Mouse (Mus musculus) kidney, embryonic 14.5 days (tissue): Measurements from ENCODE around the gene Mcm2. TPM values are rescaled to one million over a fixed set of nuclear protein-coding genes. Genes with fewer than 3 reads are reported as not detected.

Experiments
- ATAC-seq: fragments of 200-750 bp; cut with Nextera tagmentation; 2 replicates; pipeline ENCODE4 v1.8.0; 2017; ENCODE audit warnings: moderate number of reproducible peaks, mild to moderate bottlenecking, moderate TSS enrichment, moderate library complexity; ENCODE audit not compliant: low FRiP score, low TSS enrichment
- H3K27ac ChIP-seq: fragments of 300-500 bp; sonication (generic); 2 replicates; pipeline ENCODE4 v1.5.1; 2014; ENCODE audit warnings: low read depth, mild to moderate bottlenecking, low read length, moderate library complexity, mixed read lengths
- H3K27me3 ChIP-seq: fragments of 300-500 bp; sonication (generic); 2 replicates; pipeline ENCODE4 v1.6.1; 2014; ENCODE audit warnings: mild to moderate bottlenecking, low read length; ENCODE audit not compliant: control insufficient read depth, insufficient read depth
- H3K36me3 ChIP-seq: fragments of 300-500 bp; sonication (generic); 2 replicates; pipeline ENCODE4 v1.6.1; 2014; ENCODE audit warnings: low read length, mixed read lengths; ENCODE audit not compliant: control insufficient read depth, insufficient read depth
- H3K4me1 ChIP-seq: fragments of 300-500 bp; sonication (generic); 2 replicates; pipeline ENCODE4 v1.6.1; 2014; ENCODE audit warnings: low read length, mixed read lengths; ENCODE audit not compliant: control insufficient read depth, insufficient read depth
- H3K4me2 ChIP-seq: fragments of 300-500 bp; sonication (generic); replicated peaks from 2 replicates; pipeline ENCODE4 v1.6.1; 2014; ENCODE audit warnings: low read depth, mild to moderate bottlenecking, low read length
- H3K4me3 ChIP-seq: fragments of 300-500 bp; sonication (generic); 2 replicates; pipeline ENCODE4 v1.5.1; 2014; ENCODE audit warnings: mild to moderate bottlenecking, low read length
- H3K9ac ChIP-seq: fragments of 300-500 bp; sonication (generic); 2 replicates; pipeline ENCODE4 v1.6.1; 2014; ENCODE audit warnings: low read depth, mild to moderate bottlenecking, low read length, moderate library complexity
- H3K9me3 ChIP-seq: fragments of 300-500 bp; sonication (generic); 2 replicates; pipeline ENCODE4 v1.6.1; 2016; ENCODE audit warnings: low read length; ENCODE audit not compliant: control insufficient read depth
- WGBS: fragments of 180-500 bp; shearing (Covaris S2); extraction: QIAGEN DNeasy Blood & Tissue Kit; methylation state at CpG from one replicate; pipeline ENCODE4 v1.1.7; 2014; 5-methylcytosine and 5-hydroxymethylcytosine counted together
- polyA plus RNA-seq: library from polyadenylated mRNA; unstranded; fragments of >200 nt; fragmentation: Nextera tagmentation; extraction: Ambion mirVana; gene quantifications from 2 replicates; pipeline ENCODE4 v1.2.1, GENCODE M21; 2014

Mcm2 gene
- polyA plus RNA-seq, 1 experiment from 2014 or later = 166 TPM

DNA sequence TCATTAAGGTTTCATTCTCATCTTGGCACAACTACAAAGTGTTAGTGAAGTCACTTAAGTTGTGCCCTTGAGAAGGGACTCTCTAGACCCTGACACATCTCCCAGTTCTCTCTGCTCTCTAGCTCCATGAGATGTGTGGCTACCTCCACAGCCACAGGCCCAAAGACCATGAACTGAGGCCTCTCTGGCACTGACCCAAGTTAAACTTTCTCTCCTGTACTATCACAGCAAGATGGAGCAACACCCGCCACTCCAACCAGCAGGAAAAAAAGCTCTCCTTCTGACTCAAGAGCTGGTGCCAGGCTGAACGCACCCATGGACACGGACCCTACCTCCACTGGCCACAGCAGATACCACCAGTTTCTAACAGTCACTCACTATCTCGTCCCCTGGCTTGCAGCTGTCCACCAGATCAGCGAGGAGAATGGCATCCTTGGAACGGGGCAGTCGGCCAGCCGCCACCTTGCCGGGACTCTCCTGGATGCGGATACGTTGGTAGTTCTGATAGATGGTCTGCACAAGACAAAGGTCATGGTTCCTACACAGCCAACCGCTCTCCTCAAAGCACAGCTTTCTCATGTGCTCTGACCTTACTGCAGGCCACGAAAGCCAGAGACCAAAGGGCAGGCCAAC, 9.1 kb downstream of the Mcm2 start:
- no peak overlapping the region for H3K4me3 ChIP-seq
- H3K27ac ChIP-seq = no peak overlapping the region
- H3K4me2 ChIP-seq = no peak overlapping the region
- WGBS = 87% methylated on average over 13 of the region's 13 CpGs
- peaks cover 97% of the 10 kb centered on the region for H3K36me3 ChIP-seq
- no peak for ATAC-seq
- no peaks in the 10 kb centered on the region for H3K27me3 ChIP-seq
- no peaks in the 10 kb centered on the region for H3K4me1 ChIP-seq
- H3K9ac ChIP-seq = no peak overlapping the region
- H3K9me3 ChIP-seq = no peaks in the 10 kb centered on the region

DNA sequence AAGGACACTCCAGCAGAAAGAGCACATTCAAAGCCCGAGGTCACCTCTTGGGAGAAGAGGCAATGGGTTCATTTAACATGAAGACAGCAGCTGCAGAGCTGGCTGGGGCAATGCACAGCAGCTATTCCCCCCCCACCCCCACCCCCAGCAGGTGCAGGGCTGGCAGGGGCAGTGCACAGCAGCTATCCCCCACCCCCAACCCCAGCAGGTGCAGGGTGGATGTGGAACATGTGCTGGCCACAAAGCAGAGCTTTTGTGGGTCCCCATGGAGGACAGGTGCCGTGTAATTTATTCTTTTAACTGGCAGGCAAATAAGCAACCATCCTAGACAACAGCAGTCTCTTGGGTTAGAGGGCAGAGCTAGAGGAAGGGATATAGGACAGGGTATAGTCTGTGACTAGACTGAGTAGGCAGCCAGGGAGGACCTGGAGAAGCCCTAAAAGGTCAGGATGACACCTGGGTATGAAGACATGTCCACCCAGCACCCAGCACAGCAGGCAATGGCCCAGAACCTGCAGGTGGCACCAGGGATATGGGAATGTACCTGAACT, 12.1 kb downstream of the Mcm2 start:
- Histone ChIP-seq H3K27ac (no peak overlapping the region), H3K4me3 (no peak overlapping the region), H3K9me3 (no peaks in the 10 kb centered on the region), H3K4me2 (no peak overlapping the region), H3K27me3 (no peaks in the 10 kb centered on the region), H3K36me3 (peaks cover 95% of the 10 kb centered on the region), H3K9ac (no peak overlapping the region), H3K4me1 (no peaks in the 10 kb centered on the region)
- 90% methylated on average over 2 of the region's 2 CpGs for WGBS
- ATAC-seq = no peak

DNA sequence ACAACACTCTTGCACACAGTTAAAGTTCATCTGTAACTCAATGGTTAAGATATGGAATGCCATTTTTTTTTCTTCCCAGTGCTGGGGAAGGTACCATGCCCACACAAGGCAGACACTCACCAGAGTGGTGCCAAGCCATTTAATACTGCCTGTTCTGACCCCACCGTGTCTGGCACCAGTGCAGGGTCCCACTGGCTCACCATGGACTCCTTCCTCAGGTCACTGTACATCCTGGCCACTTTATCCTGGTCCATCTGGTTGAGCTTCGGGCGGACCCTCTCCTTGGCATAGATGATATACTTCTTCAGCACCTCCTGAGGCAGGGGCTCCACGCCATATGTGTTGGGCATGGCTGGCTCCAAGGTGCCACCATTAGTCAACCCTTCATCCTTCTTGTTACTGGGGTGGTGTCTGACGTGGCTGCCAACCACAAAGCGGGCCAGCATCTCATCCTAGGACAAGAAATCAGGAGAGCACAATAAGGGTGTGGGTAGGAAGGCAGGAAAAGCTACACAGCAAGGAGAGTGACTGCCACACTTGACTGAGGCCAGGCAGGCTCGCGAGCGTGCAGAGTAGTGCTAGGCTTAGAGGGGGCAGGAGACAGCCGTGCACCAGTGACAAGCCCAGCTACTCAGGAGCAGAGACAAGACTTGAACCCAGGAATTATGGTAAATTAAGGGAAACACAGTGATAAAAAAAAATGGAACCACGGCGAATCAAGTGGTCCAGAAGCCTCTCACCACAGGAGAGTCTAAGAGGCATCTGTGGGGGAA, 12.8 kb downstream of the Mcm2 start:
- no peaks in the 10 kb centered on the region for H3K9me3 ChIP-seq
- H3K27me3 ChIP-seq = no peaks in the 10 kb centered on the region
- ATAC-seq = no peak
- H3K27ac ChIP-seq = no peak overlapping the region
- H3K4me1 ChIP-seq = no peaks in the 10 kb centered on the region
- no peak overlapping the region for H3K9ac ChIP-seq
- no peak overlapping the region for H3K4me2 ChIP-seq
- H3K36me3 ChIP-seq = peaks cover 92% of the 10 kb centered on the region
- 97% methylated on average over 12 of the region's 12 CpGs for WGBS
- H3K4me3 ChIP-seq = no peak overlapping the region

DNA sequence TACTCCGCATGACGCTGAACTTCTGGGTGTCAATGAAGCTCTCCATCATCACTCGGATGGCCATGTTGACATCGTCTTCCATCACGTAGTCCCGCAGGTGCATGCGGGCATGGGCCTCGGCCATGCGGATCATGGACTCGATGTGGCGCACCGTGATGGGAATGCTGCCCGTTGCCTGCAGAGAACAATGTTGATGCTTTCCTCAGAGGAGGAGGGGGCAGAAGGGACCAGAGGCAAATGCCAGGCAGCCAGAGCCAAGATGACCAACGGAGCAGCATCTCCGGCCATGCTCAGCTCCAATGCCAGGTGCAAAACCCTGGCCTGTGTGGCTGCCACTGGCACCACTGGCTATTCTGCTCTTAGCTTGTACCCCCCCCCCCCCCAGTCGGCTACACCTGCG, 13.9 kb downstream of the Mcm2 start:
- Histone ChIP-seq H3K36me3 (peaks cover 84% of the 10 kb centered on the region), H3K27ac (no peak overlapping the region), H3K9ac (no peak overlapping the region), H3K4me2 (no peak overlapping the region), H3K27me3 (no peaks in the 10 kb centered on the region), H3K4me1 (no peaks in the 10 kb centered on the region), H3K4me3 (no peak overlapping the region), H3K9me3 (no peaks in the 10 kb centered on the region)
- ATAC-seq = no peak
- WGBS = 96% methylated on average over 17 of the region's 17 CpGs

DNA sequence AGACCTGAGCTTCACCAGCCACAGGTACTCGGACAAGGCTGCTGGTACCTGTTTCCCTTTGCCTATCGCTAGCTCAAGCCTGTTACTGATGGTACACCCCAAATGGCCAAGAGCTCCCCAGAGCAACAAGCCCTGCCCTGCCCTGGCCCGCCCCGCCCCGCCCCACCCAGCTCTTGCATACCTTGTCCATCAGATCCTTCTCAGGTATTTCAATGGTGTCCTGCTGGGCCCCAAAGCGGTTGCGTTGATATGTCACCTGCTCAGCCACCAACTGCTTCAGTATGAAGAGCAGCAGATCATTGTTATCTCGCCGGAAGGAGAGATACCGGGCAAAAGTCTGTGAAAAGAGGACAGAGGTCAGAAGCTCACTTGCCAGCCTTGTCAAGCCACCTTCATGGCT, 14.4 kb downstream of the Mcm2 start:
- H3K4me3 ChIP-seq = no peak overlapping the region
- H3K27ac ChIP-seq = no peak overlapping the region
- H3K9me3 ChIP-seq = no peaks in the 10 kb centered on the region
- H3K36me3 ChIP-seq = peaks cover 79% of the 10 kb centered on the region
- no peak overlapping the region for H3K4me2 ChIP-seq
- H3K27me3 ChIP-seq = no peaks in the 10 kb centered on the region
- no peak for ATAC-seq
- 99% methylated on average over 10 of the region's 10 CpGs for WGBS
- no peak overlapping the region for H3K9ac ChIP-seq
- H3K4me1 ChIP-seq = no peaks in the 10 kb centered on the region

DNA sequence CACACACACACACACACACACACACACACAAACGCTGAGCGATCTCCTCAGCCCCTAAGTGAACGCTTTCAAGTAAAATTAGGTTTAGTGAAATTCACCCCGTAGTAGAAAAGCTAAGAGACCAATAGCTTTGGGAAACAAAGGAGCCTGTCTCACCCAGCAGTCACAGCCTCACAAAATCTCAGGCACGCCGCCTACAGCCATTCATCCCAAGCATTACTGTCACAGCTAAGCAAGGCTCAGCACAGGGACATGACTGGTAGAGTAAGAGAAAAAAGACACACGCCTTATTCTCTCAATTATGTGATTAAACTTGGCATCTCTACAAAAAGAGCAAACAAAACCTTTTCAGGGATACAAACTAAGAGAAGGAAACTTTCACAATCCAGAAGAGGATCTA, 17.2 kb downstream of the Mcm2 start:
- H3K9ac ChIP-seq = no peak overlapping the region
- no peak for ATAC-seq
- no peak overlapping the region for H3K27ac ChIP-seq
- 92% methylated on average over 7 of the region's 7 CpGs for WGBS
- H3K9me3 ChIP-seq = no peaks in the 10 kb centered on the region
- H3K36me3 ChIP-seq = peaks cover 51% of the 10 kb centered on the region
- no peaks in the 10 kb centered on the region for H3K4me1 ChIP-seq
- H3K4me3 ChIP-seq = no peak overlapping the region
- no peaks in the 10 kb centered on the region for H3K27me3 ChIP-seq
- no peak overlapping the region for H3K4me2 ChIP-seq

DNA sequence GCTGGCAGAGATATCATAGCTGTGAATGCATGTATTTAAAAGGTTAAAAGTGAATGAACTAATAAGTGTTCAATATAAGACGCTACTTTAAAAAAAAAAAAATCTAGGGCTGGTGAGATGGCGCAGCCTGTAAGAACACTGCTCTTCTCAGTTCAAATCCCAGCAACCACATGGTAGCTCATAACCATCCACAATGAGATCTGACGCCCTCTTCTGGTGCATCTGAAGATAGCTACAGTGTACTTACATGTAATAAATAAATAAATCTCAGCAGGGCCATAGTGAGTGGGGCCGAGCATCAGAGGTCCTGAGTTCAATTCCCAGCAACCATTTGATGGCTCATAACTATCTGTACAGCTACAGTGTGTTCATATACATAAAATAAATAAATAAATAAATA, 19.1 kb downstream of the Mcm2 start:
- H3K27me3 ChIP-seq = peaks cover 9% of the 10 kb centered on the region; the same call in 1 of the 2 replicates
- H3K9ac ChIP-seq = no peak overlapping the region
- H3K36me3 ChIP-seq = peaks cover 34% of the 10 kb centered on the region
- H3K4me3 ChIP-seq = no peak overlapping the region
- H3K4me1 ChIP-seq = peaks cover 3% of the 10 kb centered on the region; the same call in 1 of the 2 replicates
- ATAC-seq = no peak
- no peak overlapping the region for H3K4me2 ChIP-seq
- WGBS = 66% methylated on average over 4 of the region's 4 CpGs
- H3K9me3 ChIP-seq = peaks cover 3% of the 10 kb centered on the region; the same call in 1 of the 2 replicates
- H3K27ac ChIP-seq = no peak overlapping the region

DNA sequence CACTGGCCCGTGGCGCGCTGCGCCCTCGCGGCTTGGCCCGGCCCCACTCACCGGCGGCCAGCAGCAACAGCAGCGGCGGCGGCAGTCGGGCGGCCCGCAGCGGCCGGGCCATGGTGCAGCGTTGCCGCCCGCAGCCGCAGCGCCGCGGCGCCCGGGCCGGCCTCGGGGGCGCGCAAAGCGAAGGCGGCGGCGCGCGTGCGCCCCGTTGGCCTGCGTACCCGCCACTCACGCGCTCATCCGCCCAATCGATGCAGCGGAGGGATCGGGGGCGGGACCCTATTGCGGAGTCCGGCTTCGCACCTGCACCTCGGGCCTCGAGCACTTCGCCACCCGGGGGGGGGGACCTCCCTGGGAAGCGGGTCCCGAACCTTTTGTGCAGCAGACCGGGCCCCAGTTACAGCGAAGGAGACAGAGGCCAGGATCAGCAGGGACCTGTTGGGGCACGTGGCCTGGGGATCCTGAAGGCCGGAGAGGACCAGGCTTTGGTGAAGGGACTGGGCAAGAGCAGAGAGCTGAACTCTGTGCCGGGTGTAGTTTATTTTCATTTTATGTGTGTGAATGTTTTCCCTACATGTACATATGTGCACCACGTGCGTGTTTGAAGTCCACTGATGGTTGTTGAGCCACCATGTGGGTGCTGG, 23.6 kb downstream of the Mcm2 start, which contains the start of gene Podxl2:
Gene Podxl2 (minus strand): TSS at position 177 of the 641 bp plus-strand sequence.
- Histone ChIP-seq H3K36me3 (no peaks in the 10 kb centered on the region), H3K9ac (peak within 1 kb of the TSS; percentile 79), H3K4me2 (peak within 1 kb of the TSS; percentile 99), H3K4me1 (peaks cover 3% of the 10 kb centered on the region; the same call in 1 of the 2 replicates), H3K27ac (no peak within 1 kb of the TSS), H3K9me3 (peaks cover 3% of the 10 kb centered on the region; the same call in 1 of the 2 replicates), H3K27me3 (peaks cover 9% of the 10 kb centered on the region; the same call in 1 of the 2 replicates), H3K4me3 (peak within 1 kb of the TSS; percentile 63)
- peak; percentile 80 for ATAC-seq
- 5% methylated on average over 61 of the region's 63 CpGs for WGBS
